Mouse (Mus musculus) embryonic facial prominence, embryonic 11.5 days (tissue): ENCODE results near the gene Pan3. TPM values are rescaled to one million over a fixed set of nuclear protein-coding genes. Genes with fewer than 3 reads are reported as not detected.
A peak's percentile ranks its signal among the peaks of the same experiment; 100 is the strongest.

Source experiments
- ATAC-seq: fragments of 200-750 bp; cut with Nextera tagmentation; replicated peaks from 2 replicates; pipeline ENCODE4 v1.8.0; 2017; ENCODE audit warnings: low read depth; ENCODE audit not compliant: insufficient number of reproducible peaks, low FRiP score, low TSS enrichment
- DNase-seq: peaks from one replicate; pipeline ENCODE4 v3.0.0-alpha.2; 2015; ENCODE audit warnings: low spot score
- H3K27ac ChIP-seq: fragments of 300-500 bp; sonication (generic); replicated peaks from 2 replicates; pipeline ENCODE4 v1.5.1; 2014; ENCODE audit warnings: mild to moderate bottlenecking, low read depth, low read length, control low read depth
- H3K27me3 ChIP-seq: fragments of 300-500 bp; sonication (generic); 2 replicates; pipeline ENCODE4 v1.6.1; 2014; ENCODE audit warnings: mild to moderate bottlenecking, low read length, moderate library complexity, mixed read lengths; ENCODE audit not compliant: control insufficient read depth, insufficient read depth
- H3K36me3 ChIP-seq: fragments of 300-500 bp; sonication (generic); replicated peaks from 2 replicates; pipeline ENCODE4 v1.6.1; 2014; ENCODE audit warnings: low read depth, mild to moderate bottlenecking, low read length, moderate library complexity, mixed read lengths; ENCODE audit not compliant: control insufficient read depth, insufficient read depth
- H3K4me1 ChIP-seq: fragments of 300-500 bp; sonication (generic); 2 replicates; pipeline ENCODE4 v1.6.1; 2014; ENCODE audit warnings: low read length, mixed read lengths; ENCODE audit not compliant: control insufficient read depth, insufficient read depth
- H3K4me2 ChIP-seq: fragments of 300-500 bp; sonication (generic); 2 replicates; pipeline ENCODE4 v1.6.1; 2014; ENCODE audit warnings: low read depth, mild to moderate bottlenecking, control low read depth, low read length, moderate library complexity
- H3K4me3 ChIP-seq: fragments of 300-500 bp; sonication (generic); 2 replicates; pipeline ENCODE4 v1.5.1; 2014; ENCODE audit warnings: low read depth, low read length, control low read depth
- H3K9ac ChIP-seq: fragments of 300-500 bp; sonication (generic); replicated peaks from 2 replicates; pipeline ENCODE4 v1.6.1; 2014; ENCODE audit warnings: mild to moderate bottlenecking, control low read depth, low read length
- H3K9me3 ChIP-seq: fragments of 300-500 bp; sonication (generic); replicated peaks from 2 replicates; pipeline ENCODE4 v1.6.1; 2016; ENCODE audit warnings: mild to moderate bottlenecking, low read length, inconsistent platforms, mixed read lengths; ENCODE audit not compliant: control insufficient read depth
- WGBS: fragments of 180-500 bp; shearing (Covaris S2); extraction: QIAGEN DNeasy Blood & Tissue Kit; methylation state at CpG from one replicate; pipeline ENCODE4 v1.1.7; 2014; 5-methylcytosine and 5-hydroxymethylcytosine counted together
- polyA plus RNA-seq: library from polyadenylated mRNA; unstranded; fragments of >200 nt; fragmentation: Nextera tagmentation; extraction: Ambion mirVana; gene quantifications from 2 replicates; pipeline ENCODE4 v1.2.1, GENCODE M21; 2014

The Pan3 gene
- 41.2 and 41.8 TPM in 2 replicates for polyA plus RNA-seq

- H3K9me3 ChIP-seq = no peaks in the 10 kb centered on the region
- peak within 1 kb of the TSS; percentile 59 for H3K4me2 ChIP-seq
- H3K27me3 ChIP-seq = no peaks in the 10 kb centered on the region
- WGBS = under 1% methylated on average over 50 of the region's 51 CpGs
- peak; percentile 93 for DNase-seq
- ATAC-seq = peak; percentile 86
- peak within 1 kb of the TSS; percentile 98 for H3K9ac ChIP-seq
- H3K4me1 ChIP-seq = no peaks in the 10 kb centered on the region
- H3K36me3 ChIP-seq = no peaks in the 10 kb centered on the region
- H3K27ac ChIP-seq = peak within 1 kb of the TSS; percentile 98
- H3K4me3 ChIP-seq = peak within 1 kb of the TSS; percentile 99
Observed at GRCm38 (mm10) chr5:147429535-147430305, at the start of gene Pan3. Pan3 (plus strand) TSS chr5:147430161.

GRCm38 (mm10) chr5:147381396-147381795, 48.6 kb upstream of the Pan3 start:
- WGBS = 89% methylated on average over 10 of the region's 10 CpGs

GRCm38 (mm10) chr5:147386865-147387264, 43.1 kb upstream of the Pan3 start:
- WGBS = 80% methylated on average over 13 of the region's 13 CpGs
- Histone ChIP-seq H3K4me1 (no peaks in the 10 kb centered on the region), H3K36me3 (no peaks in the 10 kb centered on the region), H3K4me3 (no peak overlapping the region), H3K9me3 (no peaks in the 10 kb centered on the region), H3K4me2 (no peak overlapping the region), H3K27ac (no peak overlapping the region), H3K9ac (no peak overlapping the region), H3K27me3 (no peaks in the 10 kb centered on the region)
- ATAC-seq = no peak
- no peak for DNase-seq

More at GRCm38 (mm10) chr5:147381396-147381795, 48.6 kb upstream of the Pan3 start:
- H3K36me3 ChIP-seq = no peaks in the 10 kb centered on the region
- H3K27ac ChIP-seq = no peak overlapping the region
- H3K4me2 ChIP-seq = no peak overlapping the region
- H3K27me3 ChIP-seq = no peaks in the 10 kb centered on the region
- DNase-seq = no peak
- H3K9ac ChIP-seq = no peak overlapping the region
- H3K4me1 ChIP-seq = no peaks in the 10 kb centered on the region
- H3K9me3 ChIP-seq = no peaks in the 10 kb centered on the region
- no peak for ATAC-seq
- H3K4me3 ChIP-seq = no peak overlapping the region

- 78% methylated on average over 9 of the region's 9 CpGs for WGBS
- Histone ChIP-seq H3K9ac (no peak overlapping the region), H3K4me1 (no peaks in the 10 kb centered on the region), H3K4me2 (no peak overlapping the region), H3K9me3 (no peaks in the 10 kb centered on the region), H3K27me3 (no peaks in the 10 kb centered on the region), H3K27ac (no peak overlapping the region), H3K36me3 (no peaks in the 10 kb centered on the region), H3K4me3 (no peak overlapping the region)
- ATAC-seq (no peak), DNase-seq (no peak)
Observed at GRCm38 (mm10) chr5:147388376-147389008, 41.5 kb upstream of the Pan3 start.

GRCm38 (mm10) chr5:147389052-147389451, 40.9 kb upstream of the Pan3 start:
- ATAC-seq = no peak
- no peak overlapping the region for H3K27ac ChIP-seq
- H3K9ac ChIP-seq = no peak overlapping the region
- H3K9me3 ChIP-seq = no peaks in the 10 kb centered on the region
- H3K27me3 ChIP-seq = no peaks in the 10 kb centered on the region
- 78% methylated on average over 5 of the region's 5 CpGs for WGBS
- no peak overlapping the region for H3K4me3 ChIP-seq
- no peak for DNase-seq
- no peaks in the 10 kb centered on the region for H3K4me1 ChIP-seq
- H3K36me3 ChIP-seq = no peaks in the 10 kb centered on the region
- no peak overlapping the region for H3K4me2 ChIP-seq

- Histone ChIP-seq H3K27me3 (no peaks in the 10 kb centered on the region), H3K4me1 (no peaks in the 10 kb centered on the region), H3K9me3 (no peaks in the 10 kb centered on the region), H3K27ac (no peak overlapping the region), H3K9ac (no peak overlapping the region), H3K4me2 (no peak overlapping the region), H3K4me3 (no peak overlapping the region), H3K36me3 (no peaks in the 10 kb centered on the region)
- DNase-seq (no peak), ATAC-seq (no peak)
- 78% methylated on average over 2 of the region's 2 CpGs for WGBS
Observed at GRCm38 (mm10) chr5:147390772-147391171, 39.2 kb upstream of the Pan3 start.

- no peaks in the 10 kb centered on the region for H3K9me3 ChIP-seq
Observed at GRCm38 (mm10) chr5:147392667-147393213, 37.2 kb upstream of the Pan3 start.

GRCm38 (mm10) chr5:147395050-147395449, 34.9 kb upstream of the Pan3 start:
- 29% methylated on average over 1 of the region's 1 CpGs for WGBS
- ATAC-seq = no peak

More at GRCm38 (mm10) chr5:147392667-147393213, 37.2 kb upstream of the Pan3 start:
- no peak overlapping the region for H3K27ac ChIP-seq
- H3K36me3 ChIP-seq = no peaks in the 10 kb centered on the region
- no peak for DNase-seq
- H3K4me3 ChIP-seq = no peak overlapping the region
- peaks cover 4% of the 10 kb centered on the region; the same call in 1 of the 2 replicates for H3K27me3 ChIP-seq
- no peak for ATAC-seq
- no peaks in the 10 kb centered on the region for H3K4me1 ChIP-seq
- H3K9ac ChIP-seq = no peak overlapping the region
- WGBS = 82% methylated on average over 12 of the region's 12 CpGs
- no peak overlapping the region for H3K4me2 ChIP-seq

More at GRCm38 (mm10) chr5:147395050-147395449, 34.9 kb upstream of the Pan3 start:
- Histone ChIP-seq H3K4me1 (no peaks in the 10 kb centered on the region), H3K27ac (no peak overlapping the region), H3K9me3 (no peaks in the 10 kb centered on the region), H3K36me3 (no peaks in the 10 kb centered on the region), H3K4me2 (no peak overlapping the region), H3K9ac (no peak overlapping the region), H3K4me3 (no peak overlapping the region), H3K27me3 (peaks cover 25% of the 10 kb centered on the region)
- no peak for DNase-seq
